Mouse (Mus musculus) C2C12 (cell line): ENCODE results near the gene Ppp1r11. TPM values are rescaled to one million over a fixed set of nuclear protein-coding genes. Genes with fewer than 3 reads are reported as not detected.
A peak's percentile ranks its signal among the peaks of the same experiment; 100 is the strongest.

Source experiments
- H3K27me3 ChIP-seq: one replicate; pipeline ENCODE4 v1.6.1; 2011; ENCODE audit not compliant: control insufficient read depth, insufficient read depth, insufficient read length
- H3K36me3 ChIP-seq: one replicate; pipeline ENCODE4 v1.6.1; 2011; ENCODE audit not compliant: control insufficient read depth, insufficient read depth
- H3K4me3 ChIP-seq: one replicate; pipeline ENCODE4 v1.5.1; 2011; ENCODE audit warnings: mild to moderate bottlenecking, control low read depth; ENCODE audit not compliant: poor library complexity, insufficient read depth, severe bottlenecking
- H3K79me2 ChIP-seq: one replicate; pipeline ENCODE4 v1.6.1; 2011; ENCODE audit not compliant: control insufficient read depth, insufficient read depth
- H3K79me3 ChIP-seq: one replicate; pipeline ENCODE4 v1.6.1; 2011; ENCODE audit warnings: low read depth, control low read depth
- H3ac ChIP-seq: one replicate; pipeline ENCODE3; 2011; ENCODE audit warnings: low read depth; ENCODE audit not compliant: control insufficient read depth, insufficient read length
- CEBPB ChIP-seq: IDR thresholded peaks from one replicate; pipeline ENCODE4 v1.6.1; 2011; ENCODE audit warnings: low read depth, mild to moderate bottlenecking, control low read depth, moderate library complexity
- CTCF ChIP-seq: IDR thresholded peaks from one replicate; pipeline ENCODE4 v1.5.1; 2011; ENCODE audit not compliant: control insufficient read depth, insufficient read depth, insufficient read length
- FOSL1 ChIP-seq: IDR thresholded peaks from one replicate; pipeline ENCODE4 v1.8.0; 2011; ENCODE audit warnings: mild to moderate bottlenecking, low read length; ENCODE audit not compliant: poor library complexity, insufficient read depth, severe bottlenecking
- MAX ChIP-seq: IDR thresholded peaks from one replicate; pipeline ENCODE4 v1.6.1; 2011; ENCODE audit warnings: mild to moderate bottlenecking, control low read depth
- MYOD1 ChIP-seq: IDR thresholded peaks from one replicate; pipeline ENCODE4 v1.6.1; 2011; ENCODE audit warnings: low read depth; ENCODE audit not compliant: control insufficient read depth, insufficient read length
- MYOG ChIP-seq: IDR thresholded peaks from one replicate; pipeline ENCODE4 v1.6.1; 2011; ENCODE audit not compliant: control insufficient read depth, insufficient read length; ENCODE audit errors: extremely low read depth
- USF1 ChIP-seq: IDR thresholded peaks from one replicate; pipeline ENCODE4 v1.6.1; 2011; ENCODE audit warnings: low read depth, mild to moderate bottlenecking, control low read depth, moderate library complexity
- polyA plus RNA-seq: library from polyadenylated mRNA; unstranded; fragments of >200 nt; fragmentation: generic; extraction: Trizol; gene quantifications from one replicate; pipeline ENCODE4 v1.2.1, GENCODE M21; 2012; ENCODE audit warnings: missing spikeins

The Ppp1r11 gene
- polyA plus RNA-seq, 1 experiment, result 181 TPM

DNA sequence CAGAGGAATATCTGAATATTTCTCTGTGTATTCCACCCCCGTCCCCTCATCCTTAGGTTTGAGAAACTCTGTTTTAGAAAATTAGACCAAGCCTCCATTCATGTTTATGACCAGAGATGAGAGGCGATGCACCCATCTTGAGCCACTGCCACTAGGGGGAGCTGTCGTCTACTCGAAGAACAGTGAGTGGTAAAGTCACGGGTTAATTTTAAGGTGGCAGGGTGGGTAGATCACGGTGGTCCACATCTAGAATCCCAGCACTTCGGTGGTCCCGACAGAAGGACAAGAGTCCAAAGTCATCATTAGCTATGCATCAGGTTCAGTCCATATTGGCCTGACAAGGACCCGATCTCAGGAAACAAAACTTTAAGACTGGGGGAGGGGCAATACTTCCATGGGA lies 36.5 kb downstream of the Ppp1r11 start:
- TF ChIP-seq CTCF (peak; percentile 72), USF1 (no peak)
- H3K36me3 ChIP-seq, result no peaks in the 10 kb centered on the region
- H3K79me2 ChIP-seq, result no peaks in the 10 kb centered on the region
- H3ac ChIP-seq, result no peak overlapping the region
- no peaks in the 10 kb centered on the region for H3K79me3 ChIP-seq
- H3K4me3 ChIP-seq, result no peak overlapping the region
- no peaks in the 10 kb centered on the region for H3K27me3 ChIP-seq

- H3K79me2 ChIP-seq, result no peaks in the 10 kb centered on the region
- H3K4me3 ChIP-seq, result no peak overlapping the region
- peaks cover 6% of the 10 kb centered on the region for H3K27me3 ChIP-seq
- H3ac ChIP-seq, result no peak overlapping the region
- no peaks in the 10 kb centered on the region for H3K36me3 ChIP-seq
- H3K79me3 ChIP-seq, result no peaks in the 10 kb centered on the region
- TF ChIP-seq USF1 (no peak), CTCF (peak; percentile 27)
Measured at GRCm38 (mm10) chr17:36914108-36914507, 37.4 kb downstream of the Ppp1r11 start.

GRCm38 (mm10) chr17:36912031-36912430 lies 39.5 kb downstream of the Ppp1r11 start:
- TF ChIP-seq USF1 (no peak), CEBPB (no peak), FOSL1 (no peak), MAX (no peak), CTCF (no peak), MYOD1 (no peak), MYOG (no peak)

GRCm38 (mm10) chr17:36909802-36910201 lies 41.7 kb downstream of the Ppp1r11 start:
- no peaks in the 10 kb centered on the region for H3K79me2 ChIP-seq

More at GRCm38 (mm10) chr17:36912031-36912430, 39.5 kb downstream of the Ppp1r11 start:
- no peaks in the 10 kb centered on the region for H3K79me2 ChIP-seq
- H3K79me3 ChIP-seq, result no peaks in the 10 kb centered on the region
- peaks cover 15% of the 10 kb centered on the region for H3K27me3 ChIP-seq
- no peaks in the 10 kb centered on the region for H3K36me3 ChIP-seq
- H3ac ChIP-seq, result no peak overlapping the region
- H3K4me3 ChIP-seq, result no peak overlapping the region

DNA sequence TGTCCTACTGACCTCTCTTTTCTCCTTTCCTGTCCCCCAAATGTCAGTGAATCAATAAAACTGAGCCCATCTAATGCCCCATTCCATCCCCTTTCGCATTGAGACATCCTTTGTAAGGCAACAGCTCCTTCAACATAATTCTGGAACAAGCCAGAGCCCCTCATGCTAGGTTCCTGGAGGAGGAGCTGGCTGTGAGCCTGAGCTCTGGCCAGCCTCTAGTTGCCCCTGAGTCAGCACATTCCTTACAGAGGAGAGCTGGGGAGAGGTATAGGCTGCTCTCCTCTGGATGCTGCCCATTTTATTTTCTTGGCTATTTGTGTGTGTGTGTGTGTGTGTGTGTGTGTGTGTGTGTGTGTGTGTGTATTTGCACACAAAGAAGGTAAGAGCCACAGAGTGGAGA lies 43.3 kb downstream of the Ppp1r11 start:
- TF ChIP-seq USF1 (no peak), MAX (no peak), CEBPB (no peak), CTCF (no peak), MYOG (no peak), FOSL1 (no peak), MYOD1 (no peak)
- no peak overlapping the region for H3K4me3 ChIP-seq

More at GRCm38 (mm10) chr17:36909802-36910201, 41.7 kb downstream of the Ppp1r11 start:
- H3K36me3 ChIP-seq, result no peaks in the 10 kb centered on the region
- H3K4me3 ChIP-seq, result no peak overlapping the region
- no peak overlapping the region for H3ac ChIP-seq
- no peak for TF ChIP-seq FOSL1
- TF ChIP-seq CTCF, result no peak
- TF ChIP-seq MYOG, result no peak
- TF ChIP-seq USF1, result no peak
- H3K79me3 ChIP-seq, result no peaks in the 10 kb centered on the region
- H3K27me3 ChIP-seq, result peaks cover 22% of the 10 kb centered on the region

GRCm38 (mm10) chr17:36903651-36904050 lies 47.9 kb downstream of the Ppp1r11 start:
- Histone ChIP-seq H3K36me3 (no peaks in the 10 kb centered on the region), H3K79me2 (no peaks in the 10 kb centered on the region), H3K27me3 (peaks cover 16% of the 10 kb centered on the region), H3K4me3 (no peak overlapping the region), H3K79me3 (no peaks in the 10 kb centered on the region), H3ac (no peak overlapping the region)
- TF ChIP-seq CTCF (no peak), FOSL1 (no peak), MYOG (no peak), USF1 (no peak), MAX (no peak), MYOD1 (no peak), CEBPB (no peak)

More for the DNA sequence above, 43.3 kb downstream of the Ppp1r11 start:
- Histone ChIP-seq H3K36me3 (no peaks in the 10 kb centered on the region), H3K27me3 (peaks cover 22% of the 10 kb centered on the region), H3K79me2 (no peaks in the 10 kb centered on the region), H3ac (no peak overlapping the region), H3K79me3 (no peaks in the 10 kb centered on the region)
